Mouse (Mus musculus) testis, postnatal 10 days (tissue): ENCODE measurements around the gene Wdr83.

Source experiments
- DNase-seq: peaks from one replicate; pipeline ENCODE4 v3.0.0; 2021; ENCODE audit warnings: low spot score

Gene Wdr83

GRCm38 (mm10) chr8:85035165-85035727, 45.9 kb downstream of the Wdr83 start:
- DNase-seq, result no peak

GRCm38 (mm10) chr8:85034764-85035163, 46.3 kb downstream of the Wdr83 start:
- peak; percentile 85 for DNase-seq

- DNase-seq, result no peak
Measured at GRCm38 (mm10) chr8:85033867-85034266, 47.2 kb downstream of the Wdr83 start.

GRCm38 (mm10) chr8:85032622-85033311, 48.3 kb downstream of the Wdr83 start:
- no peak for DNase-seq

- no peak for DNase-seq
Measured at GRCm38 (mm10) chr8:85029271-85029670, 51.8 kb downstream of the Wdr83 start.

GRCm38 (mm10) chr8:85027922-85028321, 53.2 kb downstream of the Wdr83 start:
- no peak for DNase-seq

GRCm38 (mm10) chr8:85027516-85027855, 53.6 kb downstream of the Wdr83 start:
- DNase-seq, result no peak

GRCm38 (mm10) chr8:85026670-85027515, 54.2 kb downstream of the Wdr83 start, which contains the start of gene Trir:
Gene Trir (plus strand): TSS chr8:85026823.
- DNase-seq, result peak; percentile 98

GRCm38 (mm10) chr8:85025098-85025932, 55.8 kb downstream of the Wdr83 start, which contains the start of gene Asna1:
Gene Asna1 (minus strand): TSS chr8:85025281.
- DNase-seq, result peak; percentile 88
